Mouse (Mus musculus) thymus, postnatal 36 days (tissue): Measurements from ENCODE around the gene Dnaic1.

Experiments used
- DNase-seq, 2 experiments: peaks; one replicate each; pipeline ENCODE4 v3.0.0; 2022; ENCODE audit warnings: mixed read lengths in 2 of 2

The Dnaic1 gene

GRCm38 (mm10) chr4:41636882-41637635, 67.5 kb downstream of the Dnaic1 start:
- DNase-seq: no peak

DNA sequence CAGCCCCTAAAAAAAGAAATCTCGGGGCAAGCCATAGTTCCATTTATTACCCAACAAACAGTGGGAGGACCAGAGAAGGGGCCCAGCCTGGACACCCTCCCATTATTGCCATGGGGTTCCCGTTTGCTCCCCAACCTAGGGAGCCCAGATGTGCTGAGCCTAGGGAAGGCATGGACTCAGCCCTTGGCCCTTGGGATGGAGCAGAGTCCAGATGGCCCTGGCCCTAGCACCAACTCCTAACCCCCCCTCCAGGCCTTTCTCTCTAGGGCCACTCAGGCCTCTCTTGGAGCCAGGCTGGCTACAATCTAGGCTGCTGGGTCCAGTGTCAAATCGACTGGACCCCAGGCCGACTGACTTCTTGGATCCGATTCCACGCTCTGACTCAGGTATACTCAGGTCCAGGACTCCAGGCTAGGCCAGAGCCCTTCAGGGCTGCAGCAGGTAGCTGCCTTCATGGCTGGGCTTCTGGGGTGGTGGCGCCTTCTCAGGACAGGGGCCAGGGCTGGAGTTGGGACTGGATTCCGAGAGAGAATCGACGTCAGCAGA, 68.7 kb downstream of the Dnaic1 start:
- no peak for DNase-seq

GRCm38 (mm10) chr4:41638828-41639213, 69.2 kb downstream of the Dnaic1 start:
- DNase-seq: peak in 1 of 2 experiments; percentile 8

GRCm38 (mm10) chr4:41639214-41639841, 69.8 kb downstream of the Dnaic1 start:
- DNase-seq: no peak

GRCm38 (mm10) chr4:41639913-41640507, 70.4 kb downstream of the Dnaic1 start, which contains the start of gene Enho:
Gene Enho, minus strand, starts transcription at chr4:41640324.
- DNase-seq: peak; percentile 86 to 89

- DNase-seq: no peak
These were observed 71.7 kb downstream of the Dnaic1 start for GRCm38 (mm10) chr4:41641199-41641822.

DNA sequence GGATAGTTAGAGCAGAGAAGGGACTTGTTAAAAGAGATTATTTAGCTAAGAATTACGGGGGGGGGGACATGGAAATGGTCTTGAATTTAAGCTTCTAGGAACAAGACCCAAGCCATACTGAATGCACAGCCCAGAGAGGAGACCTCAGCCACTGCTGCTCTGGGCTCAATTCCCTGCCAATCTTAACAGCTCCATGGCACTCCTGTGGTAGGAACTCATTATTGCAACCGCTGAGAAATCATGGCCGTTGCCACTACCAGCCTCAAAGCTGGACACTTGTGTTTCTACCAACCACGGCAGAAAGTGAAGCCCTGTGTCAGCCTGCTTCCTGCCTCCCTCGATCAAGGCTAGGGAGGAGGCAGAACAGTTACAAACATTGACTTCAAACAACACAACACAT, 75.9 kb downstream of the Dnaic1 start:
- no peak for DNase-seq

DNA sequence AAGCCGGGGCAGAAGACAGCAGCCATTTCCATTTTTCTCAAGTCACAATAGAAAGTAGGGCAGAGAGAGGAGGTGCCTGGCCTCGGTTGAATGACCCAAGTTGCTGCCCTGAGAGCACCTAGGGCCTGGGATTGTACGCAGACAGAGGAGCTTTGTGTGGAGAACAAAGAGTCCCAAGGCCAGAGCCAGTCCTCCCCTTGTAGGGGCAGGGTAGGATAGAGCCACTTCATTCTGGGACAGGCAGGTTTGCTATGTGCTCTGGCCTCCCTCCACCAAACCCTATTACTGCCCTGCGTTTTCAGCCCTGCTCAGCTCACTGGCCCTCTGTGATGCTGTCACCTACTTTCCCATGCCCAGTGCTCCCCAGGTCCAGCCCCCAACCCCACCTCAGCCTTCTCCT, 78.6 kb downstream of the Dnaic1 start:
- DNase-seq: no peak

GRCm38 (mm10) chr4:41648627-41649026, 79.1 kb downstream of the Dnaic1 start:
- DNase-seq: no peak

- DNase-seq: peak; percentile 52 to 61
These were observed 83.7 kb downstream of the Dnaic1 start for GRCm38 (mm10) chr4:41653296-41653695.

GRCm38 (mm10) chr4:41653730-41654129, 84.2 kb downstream of the Dnaic1 start:
- no peak for DNase-seq

GRCm38 (mm10) chr4:41654217-41654616, 84.6 kb downstream of the Dnaic1 start:
- DNase-seq: peak; percentile 18 to 20

GRCm38 (mm10) chr4:41655525-41655924, 86.0 kb downstream of the Dnaic1 start:
- DNase-seq: no peak

GRCm38 (mm10) chr4:41658566-41659384, 89.2 kb downstream of the Dnaic1 start:
- DNase-seq: no peak

GRCm38 (mm10) chr4:41659556-41659955, 90.0 kb downstream of the Dnaic1 start:
- DNase-seq: no peak

- no peak for DNase-seq
These were observed 91.4 kb downstream of the Dnaic1 start for GRCm38 (mm10) chr4:41660851-41661430.

GRCm38 (mm10) chr4:41662723-41663122, 93.1 kb downstream of the Dnaic1 start:
- DNase-seq: no peak

- no peak for DNase-seq
These were observed 94.0 kb downstream of the Dnaic1 start for GRCm38 (mm10) chr4:41663614-41664013.

GRCm38 (mm10) chr4:41664533-41664932, 95.0 kb downstream of the Dnaic1 start:
- no peak for DNase-seq

- no peak for DNase-seq
These were observed 95.6 kb downstream of the Dnaic1 start for GRCm38 (mm10) chr4:41665009-41665675.

- DNase-seq: no peak
These were observed 97.1 kb downstream of the Dnaic1 start for GRCm38 (mm10) chr4:41666646-41667045.
